Mouse (Mus musculus) thymus, adult 2 months (tissue): ENCODE measurements around the gene Olfr469. TPM values are rescaled to one million over a fixed set of nuclear protein-coding genes. Genes with fewer than 3 reads are reported as not detected.

Experiments used
- DNase-seq: peaks from one replicate; pipeline ENCODE4 v3.0.0; 2021
- H3K27ac ChIP-seq: fragments of 200-500 bp; 2 replicates; pipeline ENCODE4 v1.5.1; 2012; ENCODE audit warnings: low read length, control low read depth; ENCODE audit not compliant: control insufficient read depth, insufficient read depth
- H3K27me3 ChIP-seq: fragments of 200-500 bp; 2 replicates; pipeline ENCODE4 v1.6.1; 2012; ENCODE audit warnings: mild to moderate bottlenecking, low read length, moderate library complexity, mixed read lengths; ENCODE audit not compliant: control insufficient read depth, insufficient read depth
- H3K36me3 ChIP-seq: fragments of 200-500 bp; 2 replicates; pipeline ENCODE4 v1.6.1; 2012; ENCODE audit warnings: mild to moderate bottlenecking, low read length, moderate library complexity; ENCODE audit not compliant: control insufficient read depth, insufficient read depth
- H3K4me1 ChIP-seq: fragments of 200-500 bp; replicated peaks from 2 replicates; pipeline ENCODE4 v1.6.1; 2012; ENCODE audit warnings: low read length; ENCODE audit not compliant: control insufficient read depth, insufficient read depth
- H3K4me3 ChIP-seq: fragments of 200-500 bp; 2 replicates; pipeline ENCODE4 v1.5.1; 2012; ENCODE audit warnings: mild to moderate bottlenecking, low read length, control low read depth, moderate library complexity; ENCODE audit not compliant: control insufficient read depth, insufficient read depth
- CTCF ChIP-seq: fragments of 200-500 bp; IDR thresholded peaks from 2 replicates; pipeline ENCODE4 v1.5.1; 2012; ENCODE audit warnings: mild to moderate bottlenecking, control low read depth, low read length, moderate library complexity, borderline replicate concordance; ENCODE audit not compliant: control insufficient read depth, poor library complexity, insufficient read depth; ENCODE audit errors: extremely low read depth
- POLR2A ChIP-seq: fragments of 200-500 bp; IDR thresholded peaks from 2 replicates; pipeline ENCODE4 v1.6.1; 2012; ENCODE audit warnings: mild to moderate bottlenecking, low read length, control low read depth, moderate library complexity; ENCODE audit not compliant: control insufficient read depth, poor library complexity, insufficient read depth; ENCODE audit errors: extremely low read depth
- WGBS: fragments of 180-500 bp; shearing (Covaris S2); methylation state at CpG from one replicate; pipeline ENCODE4 v1.1.7; 2018; 5-methylcytosine and 5-hydroxymethylcytosine counted together
- polyA plus RNA-seq: library from polyadenylated mRNA; depleted of rRNA; stranded (reverse); fragments of >200 nt; gene quantifications from 2 replicates; pipeline ENCODE4 v1.2.3, GENCODE M21; 2012; rRNA removed

The Olfr469 gene
- polyA plus RNA-seq, 1 experiment, result not detected

GRCm38 (mm10) chr7:107796500-107796899 lies 28.8 kb downstream of the Olfr469 start:
- H3K4me1 ChIP-seq, result no peaks in the 10 kb centered on the region
- H3K4me3 ChIP-seq, result no peak overlapping the region
- TF ChIP-seq POLR2A (no peak), CTCF (no peak)
- no peak overlapping the region for H3K27ac ChIP-seq
- no peaks in the 10 kb centered on the region for H3K36me3 ChIP-seq
- 80% methylated on average over 2 of the region's 2 CpGs for WGBS
- no peaks in the 10 kb centered on the region for H3K27me3 ChIP-seq
- DNase-seq, result no peak

- no peaks in the 10 kb centered on the region for H3K36me3 ChIP-seq
These were observed 37.2 kb downstream of the Olfr469 start for GRCm38 (mm10) chr7:107787977-107788620.

GRCm38 (mm10) chr7:107779611-107780010 lies 45.7 kb downstream of the Olfr469 start:
- H3K4me1 ChIP-seq, result no peaks in the 10 kb centered on the region
- WGBS, result 46% methylated on average over 4 of the region's 4 CpGs
- H3K36me3 ChIP-seq, result no peaks in the 10 kb centered on the region
- H3K27ac ChIP-seq, result no peak overlapping the region
- TF ChIP-seq POLR2A (no peak), CTCF (no peak)
- no peaks in the 10 kb centered on the region for H3K27me3 ChIP-seq
- H3K4me3 ChIP-seq, result no peak overlapping the region
- peak; percentile 6 for DNase-seq

More at GRCm38 (mm10) chr7:107787977-107788620, 37.2 kb downstream of the Olfr469 start:
- no peaks in the 10 kb centered on the region for H3K4me1 ChIP-seq
- 60% methylated on average over 3 of the region's 3 CpGs for WGBS
- H3K27me3 ChIP-seq, result no peaks in the 10 kb centered on the region
- TF ChIP-seq POLR2A (no peak), CTCF (no peak)
- no peak for DNase-seq
- H3K27ac ChIP-seq, result no peak overlapping the region
- no peak overlapping the region for H3K4me3 ChIP-seq

GRCm38 (mm10) chr7:107778216-107778615 lies 47.1 kb downstream of the Olfr469 start:
- no peaks in the 10 kb centered on the region for H3K36me3 ChIP-seq
- no peak for TF ChIP-seq CTCF
- TF ChIP-seq POLR2A, result no peak
- WGBS, result 93% methylated on average over 1 of the region's 1 CpGs
- DNase-seq, result no peak
- H3K27me3 ChIP-seq, result no peaks in the 10 kb centered on the region
- no peak overlapping the region for H3K4me3 ChIP-seq
- no peak overlapping the region for H3K27ac ChIP-seq
- no peaks in the 10 kb centered on the region for H3K4me1 ChIP-seq

- TF ChIP-seq POLR2A (no peak), CTCF (no peak)
- no peak for DNase-seq
- Histone ChIP-seq H3K4me1 (no peaks in the 10 kb centered on the region), H3K27ac (no peak overlapping the region), H3K36me3 (no peaks in the 10 kb centered on the region), H3K27me3 (no peaks in the 10 kb centered on the region), H3K4me3 (no peak overlapping the region)
- WGBS, result 60% methylated on average over 6 of the region's 6 CpGs
These were observed 54.5 kb downstream of the Olfr469 start for GRCm38 (mm10) chr7:107770812-107771211.

Other genes starting within 250 kb of the Olfr469 start
- 3.9 and 5.6 TPM in 2 replicates for gene Ppfibp2, start 230.3 kb downstream of the Olfr469 start, polyA plus RNA-seq
- gene 5330417H12Rik, start 200.4 kb downstream of the Olfr469 start, polyA plus RNA-seq, result not detected in 2 replicates
- 0.13 and 0.32 TPM in 2 replicates for gene Cyb5r2, start 67.5 kb downstream of the Olfr469 start, polyA plus RNA-seq
- not detected in 2 replicates for gene Ovch2, start 24.3 kb downstream of the Olfr469 start, polyA plus RNA-seq
- gene Olfr467, start 13.3 kb downstream of the Olfr469 start, polyA plus RNA-seq, result not detected in 2 replicates
- gene Olfr470, start 21.9 kb upstream of the Olfr469 start, polyA plus RNA-seq, result not detected in 2 replicates
- not detected in 2 replicates for gene Olfr472, start 72.4 kb upstream of the Olfr469 start, polyA plus RNA-seq
- not detected in 2 replicates for gene Olfr473, start 104.9 kb upstream of the Olfr469 start, polyA plus RNA-seq
- gene Olfr474, start 129.1 kb upstream of the Olfr469 start, polyA plus RNA-seq, result not detected in 2 replicates
- not detected in 2 replicates for gene Olfr476, start 139.3 kb upstream of the Olfr469 start, polyA plus RNA-seq
- not detected in 2 replicates for gene Olfr477, start 161.2 kb upstream of the Olfr469 start, polyA plus RNA-seq
- not detected in 2 replicates for gene Olfr478, start 208.4 kb upstream of the Olfr469 start, polyA plus RNA-seq
- not detected in 2 replicates for gene Olfr479, start 225.2 kb upstream of the Olfr469 start, polyA plus RNA-seq
- gene Olfr480, start 241.8 kb upstream of the Olfr469 start, polyA plus RNA-seq, result not detected in 2 replicates